Mouse (Mus musculus) macrophage (primary cell): ENCODE results near the gene Defb22. TPM values are rescaled to one million over a fixed set of nuclear protein-coding genes. Genes with fewer than 3 reads are reported as not detected.

ENCODE experiments used
- H3K27ac ChIP-seq: fragments of 350-480 bp; formaldehyde crosslinking; 2 replicates; pipeline ENCODE4 v1.9.0; 2021
- H3K36me3 ChIP-seq: fragments of 350-480 bp; formaldehyde crosslinking; 2 replicates; pipeline ENCODE4 v1.9.0; 2021; ENCODE audit errors: inconsistent target
- H3K4me3 ChIP-seq: fragments of 350-480 bp; formaldehyde crosslinking; 2 replicates; pipeline ENCODE4 v1.9.0; 2021; ENCODE audit errors: inconsistent target
- H3K79me2 ChIP-seq: fragments of 350-480 bp; formaldehyde crosslinking; 2 replicates; pipeline ENCODE4 v1.9.0; 2021; ENCODE audit errors: inconsistent target
- WGBS: methylation state at CpG from one replicate; pipeline ENCODE4 v1.1.7; 2026; ENCODE audit warnings: inconsistent platforms; ENCODE audit not compliant: missing documents; 5-methylcytosine and 5-hydroxymethylcytosine counted together
- polyA plus RNA-seq: library from polyadenylated mRNA; stranded (reverse); fragments of 250-400 nt; gene quantifications from 3 replicates; pipeline ENCODE4 v1.2.4, GENCODE M21; 2018; ENCODE audit warnings: inconsistent platforms

Gene Defb22
- polyA plus RNA-seq, 1 experiment from 2014 or later = not detected

- 92% methylated on average over 3 of the region's 3 CpGs for WGBS
- H3K4me3 ChIP-seq = no peak within 1 kb of the TSS
- H3K27ac ChIP-seq = no peak within 1 kb of the TSS
- H3K79me2 ChIP-seq = no peaks in the 10 kb centered on the region
- H3K36me3 ChIP-seq = no peaks in the 10 kb centered on the region
These were observed 25.3 kb downstream of the Defb22 start, which contains the start of gene Defb23 for GRCm38 (mm10) chr2:152464570-152465150. TSS of gene Defb23 (minus strand) at chr2:152464620.

GRCm38 (mm10) chr2:152459241-152459640 is 30.7 kb downstream of the Defb22 start:
- Histone ChIP-seq H3K27ac (no peak overlapping the region), H3K4me3 (no peak overlapping the region), H3K79me2 (no peaks in the 10 kb centered on the region), H3K36me3 (no peaks in the 10 kb centered on the region)
- 85% methylated on average over 13 of the region's 13 CpGs for WGBS

- no peaks in the 10 kb centered on the region for H3K36me3 ChIP-seq
- no peak overlapping the region for H3K27ac ChIP-seq
- 87% methylated on average over 4 of the region's 4 CpGs for WGBS
- no peak overlapping the region for H3K4me3 ChIP-seq
- H3K79me2 ChIP-seq = no peaks in the 10 kb centered on the region
These were observed 37.7 kb downstream of the Defb22 start for GRCm38 (mm10) chr2:152452101-152452781.

GRCm38 (mm10) chr2:152450241-152450640 is 39.7 kb downstream of the Defb22 start:
- Histone ChIP-seq H3K36me3 (no peaks in the 10 kb centered on the region), H3K79me2 (no peaks in the 10 kb centered on the region), H3K27ac (no peak overlapping the region), H3K4me3 (no peak overlapping the region)
- 0% methylated on average over 4 of the region's 5 CpGs for WGBS

GRCm38 (mm10) chr2:152447461-152447860 is 42.5 kb downstream of the Defb22 start:
- 87% methylated on average over 5 of the region's 5 CpGs for WGBS
- Histone ChIP-seq H3K36me3 (no peaks in the 10 kb centered on the region), H3K79me2 (no peaks in the 10 kb centered on the region), H3K4me3 (no peak overlapping the region), H3K27ac (no peak overlapping the region)

- Histone ChIP-seq H3K4me3 (no peak overlapping the region), H3K27ac (no peak overlapping the region), H3K79me2 (no peaks in the 10 kb centered on the region), H3K36me3 (no peaks in the 10 kb centered on the region)
- WGBS = 46% methylated on average over 2 of the region's 2 CpGs
These were observed 43.3 kb downstream of the Defb22 start for GRCm38 (mm10) chr2:152446642-152447041.

- Histone ChIP-seq H3K4me3 (no peak overlapping the region), H3K27ac (no peak overlapping the region), H3K79me2 (no peaks in the 10 kb centered on the region), H3K36me3 (no peaks in the 10 kb centered on the region)
- WGBS = 92% methylated on average over 8 of the region's 8 CpGs
These were observed 46.7 kb downstream of the Defb22 start for GRCm38 (mm10) chr2:152443281-152443680.

- Histone ChIP-seq H3K79me2 (no peaks in the 10 kb centered on the region), H3K36me3 (no peaks in the 10 kb centered on the region), H3K4me3 (no peak overlapping the region), H3K27ac (no peak overlapping the region)
- WGBS = 79% methylated on average over 4 of the region's 4 CpGs
These were observed 47.6 kb downstream of the Defb22 start for GRCm38 (mm10) chr2:152442322-152442721.

- H3K4me3 ChIP-seq = no peak overlapping the region
- H3K79me2 ChIP-seq = no peaks in the 10 kb centered on the region
- no peak overlapping the region for H3K27ac ChIP-seq
- no peaks in the 10 kb centered on the region for H3K36me3 ChIP-seq
- 96% methylated on average over 2 of the region's 2 CpGs for WGBS
These were observed 50.1 kb downstream of the Defb22 start for GRCm38 (mm10) chr2:152439833-152440232.

GRCm38 (mm10) chr2:152438963-152439362 is 51.0 kb downstream of the Defb22 start:
- no peaks in the 10 kb centered on the region for H3K36me3 ChIP-seq
- no peaks in the 10 kb centered on the region for H3K79me2 ChIP-seq
- no peak overlapping the region for H3K27ac ChIP-seq
- no peak overlapping the region for H3K4me3 ChIP-seq
- 83% methylated on average over 1 of the region's 1 CpGs for WGBS

GRCm38 (mm10) chr2:152436983-152437860 is 52.7 kb downstream of the Defb22 start:
- Histone ChIP-seq H3K4me3 (no peak overlapping the region), H3K79me2 (no peaks in the 10 kb centered on the region), H3K27ac (no peak overlapping the region), H3K36me3 (no peaks in the 10 kb centered on the region)
- 6% methylated on average over 23 of the region's 23 CpGs for WGBS

- Histone ChIP-seq H3K36me3 (no peaks in the 10 kb centered on the region), H3K27ac (no peak overlapping the region), H3K4me3 (no peak overlapping the region), H3K79me2 (no peaks in the 10 kb centered on the region)
- WGBS = 91% methylated on average over 7 of the region's 7 CpGs
These were observed 53.5 kb downstream of the Defb22 start for GRCm38 (mm10) chr2:152436405-152436901.
